Mouse (Mus musculus) forebrain, embryonic 16.5 days (tissue): ENCODE measurements around the gene Gtf3a. TPM values are rescaled to one million over a fixed set of nuclear protein-coding genes. Genes with fewer than 3 reads are reported as not detected.

Source experiments
- ATAC-seq: fragments of 200-750 bp; cut with Nextera tagmentation; 2 replicates; pipeline ENCODE4 v1.8.0; 2017; ENCODE audit warnings: mild to moderate bottlenecking, moderate library complexity
- H3K27ac ChIP-seq: fragments of 300-500 bp; sonication (generic); 2 replicates; pipeline ENCODE4 v1.5.1; 2014; ENCODE audit warnings: low read length, control low read depth
- H3K27me3 ChIP-seq: fragments of 300-500 bp; sonication (generic); replicated peaks from 2 replicates; pipeline ENCODE4 v1.6.1; 2014; ENCODE audit warnings: low read length; ENCODE audit not compliant: control insufficient read depth, insufficient read depth
- H3K36me3 ChIP-seq: fragments of 300-500 bp; sonication (generic); 2 replicates; pipeline ENCODE4 v1.6.1; 2014; ENCODE audit not compliant: control insufficient read depth, insufficient read depth
- H3K4me1 ChIP-seq: fragments of 300-500 bp; sonication (generic); replicated peaks from 2 replicates; pipeline ENCODE4 v1.6.1; 2014; ENCODE audit warnings: low read length; ENCODE audit not compliant: control insufficient read depth, insufficient read depth
- H3K4me2 ChIP-seq: fragments of 300-500 bp; sonication (generic); 2 replicates; pipeline ENCODE4 v1.6.1; 2014; ENCODE audit warnings: mild to moderate bottlenecking, low read length, control low read depth
- H3K4me3 ChIP-seq: fragments of 300-500 bp; sonication (generic); replicated peaks from 2 replicates; pipeline ENCODE4 v1.5.1; 2014; ENCODE audit warnings: mild to moderate bottlenecking, low read length, control low read depth
- H3K9ac ChIP-seq: fragments of 300-500 bp; sonication (generic); replicated peaks from 2 replicates; pipeline ENCODE4 v1.6.1; 2014; ENCODE audit warnings: low read depth, low read length, control low read depth
- H3K9me3 ChIP-seq: fragments of 300-500 bp; sonication (generic); 2 replicates; pipeline ENCODE4 v1.6.1; 2016; ENCODE audit warnings: low read length; ENCODE audit not compliant: control insufficient read depth
- WGBS: fragments of 180-500 bp; shearing (Covaris S2); extraction: QIAGEN DNeasy Blood & Tissue Kit; methylation state at CpG from one replicate; pipeline ENCODE4 v1.1.7; 2014; 5-methylcytosine and 5-hydroxymethylcytosine counted together
- polyA plus RNA-seq: library from polyadenylated mRNA; unstranded; fragments of >200 nt; fragmentation: Nextera tagmentation; extraction: Ambion mirVana; gene quantifications from 2 replicates; pipeline ENCODE4 v1.2.1, GENCODE M21; 2015

The Gtf3a gene
- polyA plus RNA-seq = 118 and 123 TPM in 2 replicates

- peaks cover 16% of the 10 kb centered on the region for H3K36me3 ChIP-seq
- H3K9me3 ChIP-seq = no peaks in the 10 kb centered on the region
- peak within 1 kb of the TSS; percentile 86 for H3K9ac ChIP-seq
- peak within 1 kb of the TSS; percentile 76 for H3K4me3 ChIP-seq
- H3K27ac ChIP-seq = peak within 1 kb of the TSS; percentile 49
- H3K4me2 ChIP-seq = peak within 1 kb of the TSS; percentile 88
- H3K4me1 ChIP-seq = peaks cover 15% of the 10 kb centered on the region
- no peaks in the 10 kb centered on the region for H3K27me3 ChIP-seq
- under 1% methylated on average over 62 of the region's 62 CpGs for WGBS
- peak; percentile 92 for ATAC-seq
Measured at GRCm38 (mm10) chr5:146948508-146949088, at the start of gene Gtf3a. TSS of gene Gtf3a (plus strand) at chr5:146948657.

GRCm38 (mm10) chr5:146900331-146900730, 48.1 kb upstream of the Gtf3a start:
- no peak for ATAC-seq
- H3K27ac ChIP-seq = no peak overlapping the region
- H3K27me3 ChIP-seq = no peaks in the 10 kb centered on the region
- no peaks in the 10 kb centered on the region for H3K9me3 ChIP-seq
- H3K4me2 ChIP-seq = no peak overlapping the region
- H3K4me1 ChIP-seq = no peaks in the 10 kb centered on the region
- H3K4me3 ChIP-seq = no peak overlapping the region
- 20% methylated on average over 7 of the region's 7 CpGs for WGBS
- H3K36me3 ChIP-seq = no peaks in the 10 kb centered on the region
- no peak overlapping the region for H3K9ac ChIP-seq

- H3K9ac ChIP-seq = no peak overlapping the region
- H3K27me3 ChIP-seq = no peaks in the 10 kb centered on the region
- H3K9me3 ChIP-seq = no peaks in the 10 kb centered on the region
- H3K4me1 ChIP-seq = no peaks in the 10 kb centered on the region
- no peak overlapping the region for H3K27ac ChIP-seq
- no peaks in the 10 kb centered on the region for H3K36me3 ChIP-seq
- no peak overlapping the region for H3K4me2 ChIP-seq
- WGBS = 92% methylated on average over 2 of the region's 2 CpGs
- H3K4me3 ChIP-seq = no peak overlapping the region
- ATAC-seq = no peak
Measured at GRCm38 (mm10) chr5:146901501-146901900, 47.0 kb upstream of the Gtf3a start.

GRCm38 (mm10) chr5:146904404-146904803, 44.1 kb upstream of the Gtf3a start:
- no peaks in the 10 kb centered on the region for H3K27me3 ChIP-seq
- no peak overlapping the region for H3K9ac ChIP-seq
- H3K27ac ChIP-seq = no peak overlapping the region
- H3K36me3 ChIP-seq = no peaks in the 10 kb centered on the region
- H3K4me2 ChIP-seq = no peak overlapping the region
- H3K9me3 ChIP-seq = no peaks in the 10 kb centered on the region
- ATAC-seq = peak; percentile 82
- no peaks in the 10 kb centered on the region for H3K4me1 ChIP-seq
- no peak overlapping the region for H3K4me3 ChIP-seq
- WGBS = 34% methylated on average over 8 of the region's 8 CpGs

GRCm38 (mm10) chr5:146905486-146906172, 42.8 kb upstream of the Gtf3a start:
- no peaks in the 10 kb centered on the region for H3K4me1 ChIP-seq
- no peak overlapping the region for H3K27ac ChIP-seq
- ATAC-seq = peak; percentile 49; the same call in 1 of the 2 replicates
- H3K4me3 ChIP-seq = no peak overlapping the region
- H3K27me3 ChIP-seq = no peaks in the 10 kb centered on the region
- H3K9me3 ChIP-seq = no peaks in the 10 kb centered on the region
- H3K9ac ChIP-seq = no peak overlapping the region
- WGBS = 27% methylated on average over 14 of the region's 14 CpGs
- H3K36me3 ChIP-seq = no peaks in the 10 kb centered on the region
- peak overlapping the region; percentile 32; the same call in 1 of the 2 replicates for H3K4me2 ChIP-seq

GRCm38 (mm10) chr5:146907533-146907932, 40.9 kb upstream of the Gtf3a start:
- no peaks in the 10 kb centered on the region for H3K4me1 ChIP-seq
- no peak for ATAC-seq
- H3K27me3 ChIP-seq = no peaks in the 10 kb centered on the region
- no peak overlapping the region for H3K4me2 ChIP-seq
- 66% methylated on average over 5 of the region's 5 CpGs for WGBS
- no peak overlapping the region for H3K27ac ChIP-seq
- H3K9ac ChIP-seq = no peak overlapping the region
- H3K36me3 ChIP-seq = no peaks in the 10 kb centered on the region
- H3K4me3 ChIP-seq = no peak overlapping the region
- H3K9me3 ChIP-seq = no peaks in the 10 kb centered on the region

GRCm38 (mm10) chr5:146908629-146909028, 39.8 kb upstream of the Gtf3a start:
- Histone ChIP-seq H3K4me1 (no peaks in the 10 kb centered on the region), H3K27ac (no peak overlapping the region), H3K36me3 (no peaks in the 10 kb centered on the region), H3K9ac (no peak overlapping the region), H3K4me2 (no peak overlapping the region), H3K9me3 (no peaks in the 10 kb centered on the region), H3K27me3 (0 out of 2 replicates have a peak, but pooled peaks cover 2% of the 10 kb centered on the region), H3K4me3 (no peak overlapping the region)
- 45% methylated on average over 11 of the region's 11 CpGs for WGBS
- ATAC-seq = no peak

GRCm38 (mm10) chr5:146912206-146912605, 36.3 kb upstream of the Gtf3a start:
- no peak overlapping the region for H3K27ac ChIP-seq
- no peaks in the 10 kb centered on the region for H3K36me3 ChIP-seq
- no peak overlapping the region for H3K4me3 ChIP-seq
- no peaks in the 10 kb centered on the region for H3K9me3 ChIP-seq
- no peak for ATAC-seq
- WGBS = 26% methylated on average over 9 of the region's 9 CpGs
- H3K4me2 ChIP-seq = no peak overlapping the region
- no peaks in the 10 kb centered on the region for H3K4me1 ChIP-seq
- peaks cover 5% of the 10 kb centered on the region; the same call in 1 of the 2 replicates for H3K27me3 ChIP-seq
- H3K9ac ChIP-seq = no peak overlapping the region

- H3K9ac ChIP-seq = no peak overlapping the region
- no peaks in the 10 kb centered on the region for H3K4me1 ChIP-seq
- no peaks in the 10 kb centered on the region for H3K36me3 ChIP-seq
- no peak overlapping the region for H3K27ac ChIP-seq
- H3K4me3 ChIP-seq = no peak overlapping the region
- no peak overlapping the region for H3K4me2 ChIP-seq
- no peaks in the 10 kb centered on the region for H3K9me3 ChIP-seq
- peaks cover 5% of the 10 kb centered on the region; the same call in 1 of the 2 replicates for H3K27me3 ChIP-seq
- 88% methylated on average over 7 of the region's 7 CpGs for WGBS
- ATAC-seq = no peak
Measured at GRCm38 (mm10) chr5:146913355-146913754, 35.1 kb upstream of the Gtf3a start.
